Mouse (Mus musculus): Measurements from ENCODE around the gene Pigyl.

- no peak for TF ChIP-seq POLR2A (IDR thresholded peaks at IDR 0.05; ENCODE audit: borderline replicate concordance, low read depth, low read length)
- no peak for TF ChIP-seq CTCF (IDR thresholded peaks at IDR 0.05; ENCODE audit: low read depth, low read length)
Observed at GRCm38 (mm10) chr9:22131226-22131981, 25.2 kb upstream of the Pigyl start.
